Mouse (Mus musculus): ENCODE measurements around the gene Wdr45.

DNA sequence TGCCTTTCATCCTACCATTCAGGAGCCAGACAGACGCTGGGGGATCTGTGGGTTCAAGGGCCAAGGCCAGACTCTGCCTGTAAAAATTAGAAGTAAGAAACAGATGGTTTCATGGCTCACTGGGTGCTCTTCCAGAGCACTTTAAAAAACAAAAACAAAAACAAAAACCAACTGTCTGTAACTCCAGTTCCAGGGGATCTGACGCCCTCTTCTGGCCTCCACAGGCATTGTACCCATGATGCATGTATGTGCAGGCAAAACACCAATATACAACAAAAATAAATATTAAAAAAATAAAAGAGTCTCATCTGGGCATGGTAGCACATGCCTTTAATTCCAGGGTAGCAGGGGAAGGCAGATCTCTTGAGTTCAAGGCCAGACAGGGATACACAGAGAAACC, 58.6 kb downstream of the Wdr45 start:
- TF ChIP-seq CTCF (IDR thresholded peaks at IDR 0.05; ENCODE audit: low read depth, low read length) (no peak), TAL1 (conservative IDR thresholded peaks at IDR 0.05; ENCODE audit: low read depth, low read length) (no peak), GATA2 (IDR thresholded peaks at IDR 0.05; ENCODE audit: borderline replicate concordance, low read depth, low read length) (no peak)
